Mouse (Mus musculus): ENCODE data around the gene Agmat.

DNA sequence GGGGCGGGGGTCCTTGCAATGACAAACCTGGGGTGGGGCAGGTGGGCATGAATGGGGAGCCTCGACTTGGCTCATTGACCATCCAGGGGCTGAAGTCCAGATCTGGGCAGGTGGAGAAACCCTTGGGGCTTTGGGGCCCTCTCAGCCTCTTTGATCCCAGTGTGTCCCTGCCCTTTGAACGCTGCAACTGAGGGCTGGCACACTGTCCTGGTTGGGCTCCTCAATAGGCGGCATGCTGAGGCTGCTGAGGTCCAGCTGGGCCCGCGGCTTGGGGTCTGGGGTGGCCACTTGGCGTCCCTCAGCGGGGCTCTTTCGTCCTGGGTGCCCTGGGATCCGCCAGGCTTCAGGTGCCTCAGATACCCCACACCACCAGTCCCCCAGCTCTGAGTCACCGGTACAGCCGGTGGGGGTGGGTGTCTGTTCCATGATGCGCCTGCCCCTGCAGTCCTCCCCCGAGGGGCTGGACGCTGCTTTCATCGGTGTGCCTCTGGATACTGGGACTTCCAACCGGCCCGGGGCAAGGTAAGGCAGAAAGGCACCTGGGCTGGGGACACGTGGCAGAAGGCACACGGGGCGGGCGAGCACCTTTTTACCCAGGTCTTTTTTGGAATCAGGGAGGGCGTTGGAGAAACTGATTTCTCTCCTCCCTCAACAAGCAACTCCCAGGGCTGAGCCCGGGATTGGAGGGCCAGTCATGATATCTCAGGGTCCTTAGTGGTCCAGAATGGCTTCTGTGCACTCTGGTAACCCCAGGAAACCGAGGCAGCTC is at the start of gene Agmat:
- no peak for TF ChIP-seq POLR2A (IDR thresholded peaks at IDR 0.05; ENCODE audit: low read depth, low read length)
- TF ChIP-seq CTCF (IDR thresholded peaks at IDR 0.05; ENCODE audit: extremely low read depth, insufficient read length, insufficient replicate concordance, low read depth, low read length), result no peak

Measured in small intestine, adult 2 months (tissue).